Mouse (Mus musculus): Measurements from ENCODE around the gene Fbxo31. TPM values are rescaled to one million over a fixed set of nuclear protein-coding genes. Genes with fewer than 3 reads are reported as not detected.

Fbxo31 gene
- polyA plus RNA-seq (2014; fragmentation: Nextera tagmentation; extraction: Ambion mirVana), result 11.0 and 16.3 TPM in 2 replicates

- peaks cover 15% of the 10 kb centered on the region for H3K4me1 ChIP-seq (ENCODE audit: control insufficient read depth, insufficient read depth, low read length)
- DNase-seq (ENCODE audit: low spot score, missing footprints) (peak; percentile 99), ATAC-seq (ENCODE audit: low FRiP score) (peak; percentile 91)
- H3K4me3 ChIP-seq (ENCODE audit: low read depth, low read length), result peak within 1 kb of the TSS; percentile 88
- H3K27ac ChIP-seq (ENCODE audit: low read depth, low read length), result no peak within 1 kb of the TSS
- no peaks in the 10 kb centered on the region for H3K9me3 ChIP-seq (ENCODE audit: control insufficient read depth, low read length)
- WGBS, result 1% methylated on average over 41 of the region's 63 CpGs
- peak within 1 kb of the TSS; percentile 86 for H3K9ac ChIP-seq (ENCODE audit: low read length)
- H3K27me3 ChIP-seq (ENCODE audit: control insufficient read depth, insufficient read depth, low read length), result no peaks in the 10 kb centered on the region
- H3K4me2 ChIP-seq, result peak within 1 kb of the TSS; percentile 91
- H3K36me3 ChIP-seq (ENCODE audit: control insufficient read depth, insufficient read depth, low read length), result no peaks in the 10 kb centered on the region
Observed at GRCm38 (mm10) chr8:121578676-121579451, at the start of gene Fbxo31. Fbxo31 (minus strand) TSS chr8:121578806.

- ATAC-seq (ENCODE audit: low FRiP score), result no peak
- Histone ChIP-seq H3K4me3 (ENCODE audit: low read depth, low read length) (no peak overlapping the region), H3K4me2 (no peak overlapping the region), H3K9ac (ENCODE audit: low read length) (no peak overlapping the region), H3K36me3 (ENCODE audit: control insufficient read depth, insufficient read depth, low read length) (peaks cover 4% of the 10 kb centered on the region), H3K4me1 (ENCODE audit: control insufficient read depth, insufficient read depth, low read length) (no peaks in the 10 kb centered on the region), H3K9me3 (ENCODE audit: control insufficient read depth, low read length) (no peaks in the 10 kb centered on the region), H3K27me3 (ENCODE audit: control insufficient read depth, insufficient read depth, low read length) (no peaks in the 10 kb centered on the region), H3K27ac (ENCODE audit: low read depth, low read length) (no peak overlapping the region)
- 87% methylated on average over 8 of the region's 8 CpGs for WGBS
- no peak for DNase-seq (ENCODE audit: low spot score, missing footprints)
Observed at GRCm38 (mm10) chr8:121623043-121623442, 44.4 kb upstream of the Fbxo31 start.

DNA sequence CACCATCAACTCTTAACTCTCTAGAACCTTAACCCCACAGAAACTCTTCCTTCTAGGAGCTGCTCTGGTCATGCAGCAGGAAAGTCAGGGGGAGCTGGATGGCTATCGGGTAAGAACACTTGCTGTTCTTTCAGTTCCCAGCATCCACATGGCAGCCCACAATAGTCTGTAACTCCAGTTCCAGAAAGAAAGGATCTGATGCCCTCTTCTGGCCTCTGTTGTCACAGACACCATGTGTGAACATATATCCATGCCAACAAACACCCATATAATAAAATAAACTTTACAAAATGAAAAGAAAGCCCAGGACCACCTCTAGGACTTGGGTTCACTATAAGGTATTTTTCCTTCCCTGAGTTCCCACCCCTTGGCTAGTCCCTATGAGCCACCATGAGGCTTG is 43.3 kb upstream of the Fbxo31 start:
- H3K4me2 ChIP-seq, result no peak overlapping the region
- no peak overlapping the region for H3K27ac ChIP-seq (ENCODE audit: low read depth, low read length)
- no peaks in the 10 kb centered on the region for H3K9me3 ChIP-seq (ENCODE audit: control insufficient read depth, low read length)
- DNase-seq (ENCODE audit: low spot score, missing footprints) (no peak), ATAC-seq (ENCODE audit: low FRiP score) (no peak)
- WGBS, result 58% methylated on average over 1 of the region's 1 CpGs
- H3K36me3 ChIP-seq (ENCODE audit: control insufficient read depth, insufficient read depth, low read length), result peaks cover 4% of the 10 kb centered on the region
- no peak overlapping the region for H3K9ac ChIP-seq (ENCODE audit: low read length)
- H3K27me3 ChIP-seq (ENCODE audit: control insufficient read depth, insufficient read depth, low read length), result no peaks in the 10 kb centered on the region
- no peak overlapping the region for H3K4me3 ChIP-seq (ENCODE audit: low read depth, low read length)
- H3K4me1 ChIP-seq (ENCODE audit: control insufficient read depth, insufficient read depth, low read length), result no peaks in the 10 kb centered on the region

- Histone ChIP-seq H3K27me3 (ENCODE audit: control insufficient read depth, insufficient read depth, low read length) (no peaks in the 10 kb centered on the region), H3K27ac (ENCODE audit: low read depth, low read length) (no peak overlapping the region), H3K4me2 (no peak overlapping the region), H3K4me1 (ENCODE audit: control insufficient read depth, insufficient read depth, low read length) (no peaks in the 10 kb centered on the region), H3K4me3 (ENCODE audit: low read depth, low read length) (no peak overlapping the region), H3K9ac (ENCODE audit: low read length) (no peak overlapping the region), H3K36me3 (ENCODE audit: control insufficient read depth, insufficient read depth, low read length) (no peaks in the 10 kb centered on the region), H3K9me3 (ENCODE audit: control insufficient read depth, low read length) (no peaks in the 10 kb centered on the region)
- 91% methylated on average over 12 of the region's 12 CpGs for WGBS
- no peak for DNase-seq (ENCODE audit: low spot score, missing footprints)
- no peak for ATAC-seq (ENCODE audit: low FRiP score)
Observed at GRCm38 (mm10) chr8:121620801-121621516, 42.4 kb upstream of the Fbxo31 start.

DNA sequence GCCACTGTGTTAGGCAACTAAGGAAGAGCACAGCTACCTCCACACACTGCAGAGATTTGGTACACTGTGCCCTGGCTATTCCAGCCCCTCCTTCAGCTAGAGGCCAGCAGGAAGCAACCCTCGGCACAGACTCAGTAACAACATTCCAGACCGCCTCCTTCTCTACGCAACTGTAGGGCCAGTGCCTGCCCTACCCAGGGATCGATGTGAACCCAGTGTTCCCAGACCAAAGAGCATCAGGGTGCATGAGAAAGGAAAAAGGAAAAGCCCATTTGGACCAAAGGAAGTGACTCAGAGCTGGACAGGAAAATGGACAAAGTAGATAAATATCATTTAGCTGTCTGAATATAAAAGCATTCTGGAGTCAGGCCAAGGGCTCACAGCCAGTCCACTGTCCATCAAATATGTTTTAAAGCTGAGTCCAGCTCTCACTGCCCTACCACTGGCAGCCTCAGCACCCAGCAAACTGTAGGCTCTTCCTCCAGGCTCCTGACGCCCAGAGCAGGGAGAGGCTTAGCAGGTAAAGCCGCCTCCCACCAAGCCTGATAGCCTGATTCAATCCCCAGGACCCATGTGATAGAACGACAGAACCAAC is 40.9 kb upstream of the Fbxo31 start:
- H3K36me3 ChIP-seq (ENCODE audit: control insufficient read depth, insufficient read depth, low read length), result no peaks in the 10 kb centered on the region
- DNase-seq (ENCODE audit: low spot score, missing footprints) (peak; percentile 60), ATAC-seq (ENCODE audit: low FRiP score) (no peak)
- no peak overlapping the region for H3K4me2 ChIP-seq
- no peaks in the 10 kb centered on the region for H3K4me1 ChIP-seq (ENCODE audit: control insufficient read depth, insufficient read depth, low read length)
- H3K9ac ChIP-seq (ENCODE audit: low read length), result no peak overlapping the region
- no peaks in the 10 kb centered on the region for H3K9me3 ChIP-seq (ENCODE audit: control insufficient read depth, low read length)
- no peak overlapping the region for H3K4me3 ChIP-seq (ENCODE audit: low read depth, low read length)
- WGBS, result 74% methylated on average over 7 of the region's 7 CpGs
- no peaks in the 10 kb centered on the region for H3K27me3 ChIP-seq (ENCODE audit: control insufficient read depth, insufficient read depth, low read length)
- H3K27ac ChIP-seq (ENCODE audit: low read depth, low read length), result no peak overlapping the region

DNA sequence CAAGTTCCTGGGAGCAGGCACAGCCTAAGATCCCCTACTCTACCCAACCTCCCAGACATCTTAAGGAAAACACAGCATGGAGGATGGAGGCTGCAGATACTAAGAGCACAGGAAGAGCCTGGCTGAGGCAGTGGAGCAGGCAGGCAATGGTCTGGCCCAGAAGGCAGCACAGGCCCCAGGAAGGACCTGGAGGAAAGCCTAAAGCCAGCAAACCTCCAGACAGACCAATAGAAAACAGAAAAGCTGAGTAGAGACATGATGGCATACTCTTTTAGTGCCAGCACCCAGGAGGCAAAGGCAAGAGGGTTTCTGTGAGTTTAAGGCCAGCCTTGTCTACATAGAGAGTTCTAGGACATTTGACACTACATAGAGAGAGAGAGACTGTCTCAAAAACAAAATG is 34.8 kb upstream of the Fbxo31 start:
- ATAC-seq (ENCODE audit: low FRiP score), result no peak
- Histone ChIP-seq H3K4me3 (ENCODE audit: low read depth, low read length) (no peak overlapping the region), H3K4me2 (no peak overlapping the region), H3K36me3 (ENCODE audit: control insufficient read depth, insufficient read depth, low read length) (peaks cover 6% of the 10 kb centered on the region), H3K27me3 (ENCODE audit: control insufficient read depth, insufficient read depth, low read length) (no peaks in the 10 kb centered on the region), H3K4me1 (ENCODE audit: control insufficient read depth, insufficient read depth, low read length) (no peaks in the 10 kb centered on the region), H3K9me3 (ENCODE audit: control insufficient read depth, low read length) (no peaks in the 10 kb centered on the region), H3K27ac (ENCODE audit: low read depth, low read length) (no peak overlapping the region), H3K9ac (ENCODE audit: low read length) (no peak overlapping the region)
- no peak for DNase-seq (ENCODE audit: low spot score, missing footprints)

DNA sequence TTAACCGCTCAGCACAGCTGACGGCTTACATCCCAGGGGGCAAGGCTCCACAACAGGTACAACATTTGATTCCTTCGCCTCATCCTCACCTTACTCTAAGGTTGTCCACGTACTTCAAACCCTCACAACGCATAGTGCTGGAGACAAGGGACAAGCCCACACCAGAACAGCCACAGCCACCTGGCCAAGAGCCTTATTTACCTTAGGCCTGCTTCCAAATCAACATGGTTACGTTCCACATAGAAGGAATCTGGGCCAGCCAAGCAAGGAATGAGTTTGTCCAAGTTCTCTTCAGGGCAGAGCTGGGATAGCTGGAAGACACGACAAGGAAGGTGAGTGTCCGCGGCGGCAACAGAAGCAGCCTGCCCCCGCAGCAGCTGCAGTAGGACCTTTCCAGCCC is 31.3 kb upstream of the Fbxo31 start:
- Histone ChIP-seq H3K27ac (ENCODE audit: low read depth, low read length) (no peak overlapping the region), H3K4me2 (no peak overlapping the region), H3K4me1 (ENCODE audit: control insufficient read depth, insufficient read depth, low read length) (no peaks in the 10 kb centered on the region), H3K27me3 (ENCODE audit: control insufficient read depth, insufficient read depth, low read length) (no peaks in the 10 kb centered on the region), H3K36me3 (ENCODE audit: control insufficient read depth, insufficient read depth, low read length) (peaks cover 17% of the 10 kb centered on the region), H3K9ac (ENCODE audit: low read length) (no peak overlapping the region), H3K4me3 (ENCODE audit: low read depth, low read length) (no peak overlapping the region), H3K9me3 (ENCODE audit: control insufficient read depth, low read length) (no peaks in the 10 kb centered on the region)
- DNase-seq (ENCODE audit: low spot score, missing footprints) (no peak), ATAC-seq (ENCODE audit: low FRiP score) (no peak)
- WGBS, result 96% methylated on average over 11 of the region's 11 CpGs

GRCm38 (mm10) chr8:121609251-121609650 is 30.6 kb upstream of the Fbxo31 start:
- Histone ChIP-seq H3K9ac (ENCODE audit: low read length) (no peak overlapping the region), H3K36me3 (ENCODE audit: control insufficient read depth, insufficient read depth, low read length) (peaks cover 24% of the 10 kb centered on the region), H3K9me3 (ENCODE audit: control insufficient read depth, low read length) (no peaks in the 10 kb centered on the region), H3K27me3 (ENCODE audit: control insufficient read depth, insufficient read depth, low read length) (no peaks in the 10 kb centered on the region), H3K27ac (ENCODE audit: low read depth, low read length) (no peak overlapping the region), H3K4me2 (no peak overlapping the region), H3K4me3 (ENCODE audit: low read depth, low read length) (no peak overlapping the region), H3K4me1 (ENCODE audit: control insufficient read depth, insufficient read depth, low read length) (no peaks in the 10 kb centered on the region)
- WGBS, result 89% methylated on average over 15 of the region's 15 CpGs
- ATAC-seq (ENCODE audit: low FRiP score), result no peak
- DNase-seq (ENCODE audit: low spot score, missing footprints), result no peak

- Histone ChIP-seq H3K9ac (ENCODE audit: low read length) (no peak overlapping the region), H3K9me3 (ENCODE audit: control insufficient read depth, low read length) (no peaks in the 10 kb centered on the region), H3K4me3 (ENCODE audit: low read depth, low read length) (no peak overlapping the region), H3K27me3 (ENCODE audit: control insufficient read depth, insufficient read depth, low read length) (no peaks in the 10 kb centered on the region), H3K27ac (ENCODE audit: low read depth, low read length) (no peak overlapping the region), H3K36me3 (ENCODE audit: control insufficient read depth, insufficient read depth, low read length) (peaks cover 32% of the 10 kb centered on the region), H3K4me1 (ENCODE audit: control insufficient read depth, insufficient read depth, low read length) (no peaks in the 10 kb centered on the region), H3K4me2 (no peak overlapping the region)
- no peak for ATAC-seq (ENCODE audit: low FRiP score)
- WGBS, result 91% methylated on average over 5 of the region's 5 CpGs
- no peak for DNase-seq (ENCODE audit: low spot score, missing footprints)
Observed at GRCm38 (mm10) chr8:121607661-121608060, 29.1 kb upstream of the Fbxo31 start.

All from midbrain, embryonic 11.5 days (tissue).